Mouse (Mus musculus) limb, embryonic 14.5 days (tissue): ENCODE measurements around the gene Acoxl. TPM values are rescaled to one million over a fixed set of nuclear protein-coding genes. Genes with fewer than 3 reads are reported as not detected.

Experiments
- ATAC-seq: fragments of 200-750 bp; cut with Nextera tagmentation; 2 replicates; pipeline ENCODE4 v1.8.0; 2017; ENCODE audit warnings: low read depth, moderate number of reproducible peaks, moderate TSS enrichment; ENCODE audit not compliant: low FRiP score
- DNase-seq: peaks from one replicate; pipeline ENCODE4 v3.0.0-alpha.2; 2015; ENCODE audit warnings: low spot score
- H3K27ac ChIP-seq: fragments of 300-500 bp; sonication (generic); replicated peaks from 2 replicates; pipeline ENCODE4 v1.5.1; 2014; ENCODE audit warnings: low read depth, mild to moderate bottlenecking, low read length, moderate library complexity, mixed read lengths
- H3K27me3 ChIP-seq: fragments of 300-500 bp; sonication (generic); 2 replicates; pipeline ENCODE4 v1.6.1; 2014; ENCODE audit warnings: low read length, mixed read lengths; ENCODE audit not compliant: control insufficient read depth, insufficient read depth
- H3K36me3 ChIP-seq: fragments of 300-500 bp; sonication (generic); 2 replicates; pipeline ENCODE4 v1.6.1; 2014; ENCODE audit warnings: mild to moderate bottlenecking, low read length, moderate library complexity, mixed read lengths; ENCODE audit not compliant: control insufficient read depth, insufficient read depth
- H3K4me1 ChIP-seq: fragments of 300-500 bp; sonication (generic); 2 replicates; pipeline ENCODE4 v1.6.1; 2014; ENCODE audit warnings: antibody characterized with exemption, low read length, mixed read lengths; ENCODE audit not compliant: control insufficient read depth, insufficient read depth
- H3K4me2 ChIP-seq: fragments of 300-500 bp; sonication (generic); replicated peaks from 2 replicates; pipeline ENCODE4 v1.6.1; 2014; ENCODE audit warnings: low read depth, mild to moderate bottlenecking, low read length, moderate library complexity; ENCODE audit not compliant: severe bottlenecking
- H3K4me3 ChIP-seq: fragments of 300-500 bp; sonication (generic); replicated peaks from 2 replicates; pipeline ENCODE4 v1.5.1; 2014; ENCODE audit warnings: low read length
- H3K9ac ChIP-seq: fragments of 300-500 bp; sonication (generic); 2 replicates; pipeline ENCODE4 v1.6.1; 2014; ENCODE audit warnings: mild to moderate bottlenecking, low read depth, low read length, moderate library complexity; ENCODE audit not compliant: severe bottlenecking
- H3K9me3 ChIP-seq: fragments of 300-500 bp; sonication (generic); 2 replicates; pipeline ENCODE4 v1.6.1; 2016; ENCODE audit warnings: low read length; ENCODE audit not compliant: control insufficient read depth
- POLR2A ChIP-seq: fragments of 200-500 bp; IDR thresholded peaks from 2 replicates; pipeline ENCODE4 v1.8.0; 2012; ENCODE audit warnings: inconsistent platforms, mild to moderate bottlenecking, moderate library complexity, borderline replicate concordance; ENCODE audit not compliant: insufficient read depth, insufficient read length; ENCODE audit errors: extremely low read depth
- WGBS: fragments of 180-500 bp; shearing (Covaris S2); extraction: QIAGEN DNeasy Blood & Tissue Kit; methylation state at CpG from one replicate; pipeline ENCODE4 v1.1.7; 2014; 5-methylcytosine and 5-hydroxymethylcytosine counted together
- polyA plus RNA-seq, 2 experiments: library from polyadenylated mRNA; depleted of rRNA in 1 of 2; stranded (reverse) in 1 of 2; unstranded in 1 of 2; fragments of >200 nt; fragmentation: Nextera tagmentation in 1 of 2; extraction: Ambion mirVana in 1 of 2; gene quantifications; 2 replicates each; pipeline versions ENCODE4 v1.2.1 to v1.2.3; 2012 to 2014

Gene Acoxl
- polyA plus RNA-seq, 2 experiments: 0.13 TPM; not detected in 1

- H3K9me3 ChIP-seq: no peaks in the 10 kb centered on the region
- no peak overlapping the region for H3K4me3 ChIP-seq
- H3K9ac ChIP-seq: no peak overlapping the region
- peaks cover 13% of the 10 kb centered on the region for H3K4me1 ChIP-seq
- H3K36me3 ChIP-seq: peaks cover 49% of the 10 kb centered on the region
- H3K27ac ChIP-seq: no peak overlapping the region
- DNase-seq (no peak), ATAC-seq (no peak)
- H3K27me3 ChIP-seq: no peaks in the 10 kb centered on the region
- H3K4me2 ChIP-seq: no peak overlapping the region
- TF ChIP-seq POLR2A: no peak
Measured at GRCm38 (mm10) chr2:128143992-128144391, 305.3 kb downstream of the Acoxl start.

GRCm38 (mm10) chr2:128145433-128145832, 306.8 kb downstream of the Acoxl start:
- ATAC-seq: no peak
- 76% methylated on average over 3 of the region's 3 CpGs for WGBS

GRCm38 (mm10) chr2:128149596-128149995, 310.9 kb downstream of the Acoxl start:
- ATAC-seq: no peak
- Histone ChIP-seq H3K4me2 (no peak overlapping the region), H3K36me3 (peaks cover 54% of the 10 kb centered on the region), H3K4me1 (peaks cover 7% of the 10 kb centered on the region), H3K9me3 (no peaks in the 10 kb centered on the region), H3K27me3 (no peaks in the 10 kb centered on the region), H3K9ac (no peak overlapping the region), H3K27ac (no peak overlapping the region), H3K4me3 (no peak overlapping the region)
- DNase-seq: no peak
- no peak for TF ChIP-seq POLR2A
- 84% methylated on average over 5 of the region's 5 CpGs for WGBS

More at GRCm38 (mm10) chr2:128145433-128145832, 306.8 kb downstream of the Acoxl start:
- H3K36me3 ChIP-seq: peaks cover 57% of the 10 kb centered on the region
- DNase-seq: no peak
- H3K27ac ChIP-seq: no peak overlapping the region; the same call in 1 of the 2 replicates
- TF ChIP-seq POLR2A: no peak
- H3K4me2 ChIP-seq: no peak overlapping the region
- no peaks in the 10 kb centered on the region for H3K9me3 ChIP-seq
- H3K4me3 ChIP-seq: no peak overlapping the region
- no peak overlapping the region for H3K9ac ChIP-seq
- no peaks in the 10 kb centered on the region; the same call in 1 of the 2 replicates for H3K4me1 ChIP-seq
- H3K27me3 ChIP-seq: no peaks in the 10 kb centered on the region

- Histone ChIP-seq H3K9ac (no peak overlapping the region), H3K27ac (no peak overlapping the region), H3K27me3 (no peaks in the 10 kb centered on the region), H3K9me3 (no peaks in the 10 kb centered on the region), H3K4me1 (peaks cover 13% of the 10 kb centered on the region), H3K36me3 (peaks cover 55% of the 10 kb centered on the region), H3K4me3 (no peak overlapping the region), H3K4me2 (no peak overlapping the region)
- 83% methylated on average over 9 of the region's 9 CpGs for WGBS
- no peak for DNase-seq
- no peak for TF ChIP-seq POLR2A
- no peak for ATAC-seq
Measured at GRCm38 (mm10) chr2:128152211-128152610, 313.5 kb downstream of the Acoxl start.

GRCm38 (mm10) chr2:128152845-128153550, 314.3 kb downstream of the Acoxl start:
- Histone ChIP-seq H3K9me3 (no peaks in the 10 kb centered on the region), H3K4me1 (peaks cover 20% of the 10 kb centered on the region), H3K27ac (no peak overlapping the region), H3K4me3 (no peak overlapping the region), H3K27me3 (no peaks in the 10 kb centered on the region), H3K4me2 (no peak overlapping the region), H3K36me3 (peaks cover 53% of the 10 kb centered on the region), H3K9ac (no peak overlapping the region)
- ATAC-seq (no peak), DNase-seq (no peak)
- TF ChIP-seq POLR2A: no peak
- WGBS: 76% methylated on average over 16 of the region's 16 CpGs

- H3K9me3 ChIP-seq: no peaks in the 10 kb centered on the region
- WGBS: 65% methylated on average over 11 of the region's 11 CpGs
- H3K4me1 ChIP-seq: peaks cover 24% of the 10 kb centered on the region
- H3K4me3 ChIP-seq: no peak overlapping the region
- no peak overlapping the region for H3K4me2 ChIP-seq
- no peak for DNase-seq
- H3K27ac ChIP-seq: no peak overlapping the region
- ATAC-seq: no peak
- TF ChIP-seq POLR2A: no peak
- peaks cover 54% of the 10 kb centered on the region for H3K36me3 ChIP-seq
- no peak overlapping the region for H3K9ac ChIP-seq
- no peaks in the 10 kb centered on the region for H3K27me3 ChIP-seq
Measured at GRCm38 (mm10) chr2:128153551-128153910, 314.9 kb downstream of the Acoxl start.
